Mouse (Mus musculus): ENCODE results near the gene Ccnjl.

The Ccnjl gene

DNA sequence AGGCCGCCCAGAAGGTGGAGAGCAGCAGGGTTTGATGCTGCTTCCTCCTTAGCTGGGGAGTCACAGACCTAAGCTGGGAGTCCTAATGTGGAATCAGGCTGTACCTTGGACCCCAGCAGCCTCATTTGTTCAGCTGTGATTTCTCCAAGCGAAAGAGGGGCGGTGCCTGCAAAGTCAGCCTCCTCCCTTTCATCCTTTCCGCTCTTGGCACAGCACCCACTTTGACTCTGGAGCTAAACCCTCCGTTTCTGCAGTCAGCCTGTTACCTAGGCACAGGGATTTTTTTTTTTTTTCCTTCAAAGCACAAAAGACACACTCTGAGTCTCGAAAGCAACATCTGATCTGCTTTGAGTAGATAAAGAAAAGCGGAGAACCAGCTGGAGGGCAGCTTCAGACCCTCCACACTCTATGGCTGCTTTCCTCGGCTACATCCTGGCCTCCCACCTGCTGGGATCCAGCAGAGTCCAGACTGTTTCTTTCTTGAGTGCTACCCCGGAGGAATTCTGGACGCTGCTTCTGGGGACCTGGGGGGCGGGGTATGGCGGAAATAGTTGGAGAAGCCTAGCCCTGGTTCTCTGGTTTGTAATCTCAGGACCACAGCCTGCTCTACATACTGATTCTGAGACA, 97.8 kb downstream of the Ccnjl start:
- peak; percentile 42 for DNase-seq (ENCODE audit: low spot score)

DNA sequence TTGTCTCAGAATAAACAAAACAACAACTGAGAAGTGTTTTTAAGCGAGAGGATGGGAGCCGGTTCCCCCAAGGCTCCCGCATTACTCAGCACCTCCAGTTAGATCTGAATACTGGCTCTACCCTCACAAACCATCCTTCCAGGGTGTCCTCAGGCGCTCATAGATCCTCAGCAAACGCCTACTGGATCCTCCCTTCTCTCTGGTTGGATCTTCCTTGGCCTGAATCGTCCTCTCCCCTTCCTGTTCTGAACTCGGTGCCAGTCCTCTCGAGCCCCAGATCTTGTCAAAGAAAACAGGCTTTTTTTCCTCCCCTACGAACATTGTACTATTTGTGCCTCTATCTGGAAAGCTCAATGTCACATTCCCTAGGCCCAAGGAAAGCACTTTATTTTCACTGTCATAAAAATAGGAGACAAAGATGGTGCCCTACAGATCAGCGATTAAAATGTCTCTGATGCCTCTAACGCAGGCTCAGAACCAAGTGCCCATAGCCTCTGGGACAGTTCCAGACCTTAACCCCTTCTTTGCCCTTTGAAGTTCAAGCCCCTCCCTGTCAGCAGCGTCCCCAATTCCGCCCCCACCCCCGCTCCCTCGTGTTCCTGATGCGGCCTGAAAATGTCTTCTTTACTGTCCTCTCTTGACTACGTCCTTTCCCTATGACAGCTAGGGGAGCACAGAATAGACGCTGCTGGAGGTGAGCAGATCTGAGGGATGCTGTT, 98.5 kb downstream of the Ccnjl start:
- no peak for DNase-seq (ENCODE audit: low spot score)

DNA sequence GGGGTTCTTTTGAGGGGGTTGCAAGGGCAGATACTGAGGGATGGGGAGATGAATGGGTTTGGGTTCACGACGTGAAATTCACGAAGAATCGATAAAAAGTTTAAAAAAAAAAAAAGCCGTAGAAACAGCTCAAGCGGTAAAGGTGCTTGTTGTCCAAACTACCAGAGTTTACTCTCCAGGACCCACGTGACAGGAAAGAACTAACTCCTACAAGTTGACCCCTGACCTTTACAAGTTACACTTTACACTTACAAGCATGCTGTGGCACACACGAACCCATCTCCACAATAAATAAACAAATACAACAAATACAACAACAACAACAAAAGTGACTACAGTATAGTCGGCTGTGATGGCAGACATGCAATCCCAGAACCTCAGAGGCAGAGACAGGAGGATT, 103.1 kb downstream of the Ccnjl start:
- no peak for DNase-seq (ENCODE audit: low spot score)

DNA sequence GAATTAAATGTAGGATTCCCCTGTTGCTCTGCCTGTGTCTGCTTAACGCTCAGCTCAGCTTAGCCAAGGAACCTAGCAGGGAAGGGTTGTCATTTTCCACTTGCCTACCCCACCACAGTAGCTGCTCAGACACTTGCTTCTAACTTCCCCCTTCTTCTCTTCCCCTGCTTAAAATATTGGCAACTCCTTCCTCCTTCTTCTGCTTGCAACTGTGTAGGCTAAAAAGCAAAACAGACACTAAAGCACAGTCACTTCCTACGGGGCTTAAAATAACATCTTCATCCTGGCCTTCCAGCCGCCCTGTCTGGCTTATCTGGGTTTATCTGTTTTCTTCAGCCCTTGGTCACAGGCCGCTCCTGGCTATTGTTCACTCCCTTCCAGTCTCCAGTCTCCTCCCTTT, 104.0 kb downstream of the Ccnjl start:
- no peak for DNase-seq (ENCODE audit: low spot score)

DNA sequence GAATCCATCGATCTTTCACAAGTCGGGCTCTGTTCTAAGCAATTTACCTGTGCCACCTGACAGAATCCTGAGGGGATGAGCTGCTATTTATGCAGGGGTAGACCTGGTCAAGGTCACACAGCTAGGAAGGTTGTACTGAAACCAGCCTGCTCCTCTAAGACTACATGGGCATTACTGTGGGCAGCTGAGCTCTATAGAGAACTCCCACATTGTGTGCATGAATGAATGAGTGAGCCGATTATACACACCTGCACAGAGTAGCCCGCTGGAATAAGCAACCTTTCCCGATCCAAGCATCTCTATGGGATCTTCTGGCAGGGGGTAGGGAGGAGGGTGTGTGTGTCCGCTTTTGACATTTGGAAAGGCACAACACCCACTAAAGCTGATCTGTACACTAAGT, 104.6 kb downstream of the Ccnjl start:
- no peak for DNase-seq (ENCODE audit: low spot score)

DNA sequence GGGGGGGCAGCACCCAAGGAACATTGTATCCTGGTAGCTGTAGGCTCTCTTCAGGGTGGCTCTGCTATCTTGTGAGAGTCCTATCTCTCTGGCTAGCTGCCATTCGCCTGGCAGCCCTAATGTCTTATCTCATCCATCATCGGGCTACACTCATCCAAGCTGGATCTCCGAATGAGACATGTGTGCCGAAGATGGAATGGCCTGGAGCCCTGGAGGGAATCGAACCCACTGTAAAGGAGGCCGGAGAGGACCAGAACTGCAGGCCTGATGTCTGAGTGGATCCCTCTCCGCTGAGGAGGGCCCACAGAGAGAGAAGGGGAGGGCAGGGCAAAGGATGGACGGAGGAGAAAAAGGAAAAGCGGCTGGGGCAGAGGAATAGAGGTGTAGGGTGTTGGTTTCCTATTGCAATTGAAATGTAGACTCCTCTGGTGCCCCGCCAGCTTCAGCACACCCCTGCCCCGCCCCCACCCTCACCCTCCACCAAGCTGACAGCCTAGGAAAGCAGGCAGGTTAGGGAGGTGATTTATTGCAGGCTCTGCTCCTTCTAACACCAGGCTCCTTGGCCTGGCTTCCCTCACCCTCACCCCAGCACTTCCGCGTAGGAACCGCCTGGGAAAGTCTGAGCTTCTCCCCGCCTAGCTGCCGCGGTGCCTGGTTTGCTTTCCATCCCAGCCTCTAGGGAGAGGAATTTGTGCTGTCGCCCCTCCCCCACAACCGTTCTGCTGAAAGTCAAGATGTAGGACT, 105.2 kb downstream of the Ccnjl start:
- DNase-seq (ENCODE audit: low spot score), result peak; percentile 83

Data from embryo, embryonic 10.5 days (tissue).